Mouse (Mus musculus) liver, embryonic 14.5 days (tissue): Measurements from ENCODE around the gene Gm19935.

Source experiments
- CTCF ChIP-seq: IDR thresholded peaks from 2 replicates; pipeline ENCODE4 v1.5.1; 2016; ENCODE audit warnings: antibody characterized with exemption, low read depth, control low read depth
- EP300 ChIP-seq: IDR thresholded peaks from 2 replicates; pipeline ENCODE4 v1.6.1; 2016; ENCODE audit warnings: antibody characterized with exemption, low read depth

DNA sequence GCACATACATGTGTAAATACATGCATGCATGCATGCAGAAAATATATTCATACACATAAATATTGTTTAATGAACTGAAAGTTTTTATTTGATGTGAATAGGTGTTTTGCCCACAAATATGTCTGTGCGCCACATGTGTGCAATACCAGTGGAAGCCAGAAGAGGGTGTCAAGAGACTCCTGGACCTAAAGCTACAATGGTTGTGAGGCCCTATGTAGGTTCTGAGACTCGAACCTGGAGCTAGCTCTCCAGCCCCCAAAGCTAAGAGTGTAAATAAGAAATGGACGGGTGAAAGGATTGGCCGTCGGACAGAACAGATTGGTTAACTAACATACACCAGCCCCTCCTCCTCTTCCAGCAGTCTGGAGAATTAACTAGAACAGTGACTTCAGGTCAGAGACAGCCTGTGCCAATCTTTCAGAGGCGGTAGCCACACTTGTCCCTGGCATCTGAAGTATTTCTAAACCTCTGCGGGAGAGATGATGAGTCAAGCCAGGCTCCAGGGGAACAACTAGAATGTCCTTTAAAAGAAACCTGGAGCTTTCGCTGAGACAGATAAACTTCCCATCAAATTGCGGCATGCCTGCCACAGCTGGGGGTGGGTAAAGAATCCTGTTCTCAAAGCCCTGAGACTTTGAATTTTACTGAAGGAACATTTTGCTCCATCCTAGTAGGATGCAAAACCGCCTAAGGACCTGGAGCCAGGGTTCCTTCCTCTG lies 3.4 kb downstream of the Gm19935 start:
- TF ChIP-seq CTCF (peak; percentile 49), EP300 (no peak)
